Mouse (Mus musculus): Measurements from ENCODE around the gene Spop. TPM values are rescaled to one million over a fixed set of nuclear protein-coding genes. Genes with fewer than 3 reads are reported as not detected.

Gene Spop
- polyA plus RNA-seq, 1 experiment from 2014 or later: 244 TPM

- H3K4me3 ChIP-seq (ENCODE audit: low read depth, low read length): no peak overlapping the region
- H3K9me3 ChIP-seq (replicated peaks; ENCODE audit: control insufficient read depth, low read length, poor library complexity, severe bottlenecking): no peaks in the 10 kb centered on the region
- no peak overlapping the region for H3K27ac ChIP-seq (ENCODE audit: low read length)
- no peaks in the 10 kb centered on the region for H3K36me3 ChIP-seq (ENCODE audit: control insufficient read depth, insufficient read depth, low read length)
- H3K27me3 ChIP-seq (ENCODE audit: control insufficient read depth, insufficient read depth, low read depth, low read length): no peaks in the 10 kb centered on the region
- WGBS: 44% methylated on average over 6 of the region's 6 CpGs
- no peak overlapping the region for H3K9ac ChIP-seq (ENCODE audit: low read depth, low read length)
- no peak overlapping the region for H3K4me2 ChIP-seq (ENCODE audit: low read length)
- no peaks in the 10 kb centered on the region; the same call in 1 of the 2 replicates for H3K4me1 ChIP-seq (ENCODE audit: control insufficient read depth, insufficient read depth, low read length)
- no peak for ATAC-seq
These were observed 90.4 kb downstream of the Spop start for GRCm38 (mm10) chr11:95504271-95504731.

DNA sequence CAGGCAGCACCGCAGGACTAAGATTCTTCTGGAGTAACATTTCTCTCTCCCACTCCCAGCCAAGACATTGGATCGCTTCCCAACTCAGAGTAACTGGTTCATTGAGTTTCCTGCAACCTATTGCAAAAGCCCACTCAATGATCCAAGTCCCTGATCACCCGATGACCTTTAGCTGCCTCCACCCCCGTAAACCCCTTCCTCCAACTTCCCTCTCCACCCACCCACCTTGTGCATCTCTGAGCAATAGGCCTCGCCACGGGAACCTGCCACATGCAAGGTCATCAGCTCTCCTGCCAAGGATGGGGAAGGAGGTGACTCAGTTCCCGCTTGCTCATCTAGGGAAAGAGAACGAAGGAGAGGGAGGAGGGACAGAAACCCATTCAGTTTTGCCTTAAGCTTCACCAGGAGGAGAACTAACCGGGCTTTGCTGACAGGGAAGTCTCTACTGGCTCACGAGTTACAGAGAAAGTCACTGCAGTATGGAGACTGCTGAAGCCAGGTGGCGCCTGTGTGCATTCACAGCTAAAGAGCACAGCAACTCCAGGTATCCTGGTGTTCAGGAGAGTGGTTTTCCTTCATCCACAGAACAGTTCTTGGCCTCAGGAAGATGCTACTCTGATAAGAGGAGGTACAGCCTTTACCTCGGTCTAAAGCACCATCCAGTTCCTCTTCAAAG lies 93.3 kb downstream of the Spop start:
- no peaks in the 10 kb centered on the region for H3K36me3 ChIP-seq (ENCODE audit: control insufficient read depth, insufficient read depth, low read length)
- WGBS: 53% methylated on average over 12 of the region's 12 CpGs
- no peak overlapping the region for H3K4me2 ChIP-seq (ENCODE audit: low read length)
- ATAC-seq: no peak
- no peak overlapping the region for H3K9ac ChIP-seq (ENCODE audit: low read depth, low read length)
- H3K27me3 ChIP-seq (ENCODE audit: control insufficient read depth, insufficient read depth, low read depth, low read length): peaks cover 1% of the 10 kb centered on the region
- no peaks in the 10 kb centered on the region for H3K9me3 ChIP-seq (replicated peaks; ENCODE audit: control insufficient read depth, low read length, poor library complexity, severe bottlenecking)
- no peak overlapping the region for H3K27ac ChIP-seq (ENCODE audit: low read length)
- H3K4me3 ChIP-seq (ENCODE audit: low read depth, low read length): no peak overlapping the region
- H3K4me1 ChIP-seq (ENCODE audit: control insufficient read depth, insufficient read depth, low read length): no peaks in the 10 kb centered on the region; the same call in 1 of the 2 replicates

GRCm38 (mm10) chr11:95507785-95508184 lies 93.9 kb downstream of the Spop start:
- Histone ChIP-seq H3K9ac (ENCODE audit: low read depth, low read length) (no peak overlapping the region), H3K36me3 (ENCODE audit: control insufficient read depth, insufficient read depth, low read length) (no peaks in the 10 kb centered on the region), H3K9me3 (replicated peaks; ENCODE audit: control insufficient read depth, low read length, poor library complexity, severe bottlenecking) (no peaks in the 10 kb centered on the region), H3K27ac (ENCODE audit: low read length) (no peak overlapping the region), H3K4me1 (ENCODE audit: control insufficient read depth, insufficient read depth, low read length) (no peaks in the 10 kb centered on the region; the same call in 1 of the 2 replicates), H3K27me3 (ENCODE audit: control insufficient read depth, insufficient read depth, low read depth, low read length) (peaks cover 7% of the 10 kb centered on the region), H3K4me3 (ENCODE audit: low read depth, low read length) (no peak overlapping the region), H3K4me2 (ENCODE audit: low read length) (no peak overlapping the region)
- ATAC-seq: no peak
- WGBS: 80% methylated on average over 5 of the region's 5 CpGs

GRCm38 (mm10) chr11:95508211-95508926 lies 94.5 kb downstream of the Spop start:
- 60% methylated on average over 13 of the region's 13 CpGs for WGBS
- no peak overlapping the region for H3K27ac ChIP-seq (ENCODE audit: low read length)
- no peak for ATAC-seq

GRCm38 (mm10) chr11:95509126-95509717 lies 95.3 kb downstream of the Spop start:
- peaks cover 12% of the 10 kb centered on the region for H3K27me3 ChIP-seq (ENCODE audit: control insufficient read depth, insufficient read depth, low read depth, low read length)
- no peak overlapping the region for H3K4me3 ChIP-seq (ENCODE audit: low read depth, low read length)
- no peak overlapping the region for H3K4me2 ChIP-seq (ENCODE audit: low read length)
- H3K36me3 ChIP-seq (ENCODE audit: control insufficient read depth, insufficient read depth, low read length): no peaks in the 10 kb centered on the region
- no peak for ATAC-seq
- no peaks in the 10 kb centered on the region; the same call in 1 of the 2 replicates for H3K4me1 ChIP-seq (ENCODE audit: control insufficient read depth, insufficient read depth, low read length)
- H3K9ac ChIP-seq (ENCODE audit: low read depth, low read length): no peak overlapping the region
- no peak overlapping the region for H3K27ac ChIP-seq (ENCODE audit: low read length)
- no peaks in the 10 kb centered on the region for H3K9me3 ChIP-seq (replicated peaks; ENCODE audit: control insufficient read depth, low read length, poor library complexity, severe bottlenecking)
- WGBS: 67% methylated on average over 6 of the region's 6 CpGs

More at GRCm38 (mm10) chr11:95508211-95508926, 94.5 kb downstream of the Spop start:
- no peak overlapping the region for H3K4me3 ChIP-seq (ENCODE audit: low read depth, low read length)
- no peaks in the 10 kb centered on the region for H3K9me3 ChIP-seq (replicated peaks; ENCODE audit: control insufficient read depth, low read length, poor library complexity, severe bottlenecking)
- peaks cover 12% of the 10 kb centered on the region for H3K27me3 ChIP-seq (ENCODE audit: control insufficient read depth, insufficient read depth, low read depth, low read length)
- no peaks in the 10 kb centered on the region; the same call in 1 of the 2 replicates for H3K4me1 ChIP-seq (ENCODE audit: control insufficient read depth, insufficient read depth, low read length)
- H3K4me2 ChIP-seq (ENCODE audit: low read length): no peak overlapping the region
- no peak overlapping the region for H3K9ac ChIP-seq (ENCODE audit: low read depth, low read length)
- H3K36me3 ChIP-seq (ENCODE audit: control insufficient read depth, insufficient read depth, low read length): no peaks in the 10 kb centered on the region

DNA sequence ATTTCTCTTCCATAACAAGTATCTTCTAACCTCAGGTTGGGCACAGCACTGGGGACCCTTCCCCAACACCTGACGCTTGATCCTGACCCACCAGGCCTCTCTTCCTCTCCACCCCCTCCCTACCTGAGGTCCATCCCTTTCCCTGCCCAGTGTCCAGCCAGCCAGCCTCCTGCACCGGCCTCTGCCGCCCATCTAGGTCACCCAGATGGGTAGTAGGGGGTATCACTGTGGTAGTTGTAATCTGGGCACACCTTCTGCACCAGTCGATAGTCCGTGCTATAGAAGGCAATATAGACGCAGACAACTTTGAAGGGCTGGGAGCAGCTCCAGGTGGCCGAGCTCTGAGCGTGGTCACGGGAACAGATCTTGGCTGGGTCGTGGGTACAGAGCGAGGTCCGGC lies 96.8 kb downstream of the Spop start:
- no peak overlapping the region for H3K27ac ChIP-seq (ENCODE audit: low read length)
- WGBS: 91% methylated on average over 12 of the region's 12 CpGs

DNA sequence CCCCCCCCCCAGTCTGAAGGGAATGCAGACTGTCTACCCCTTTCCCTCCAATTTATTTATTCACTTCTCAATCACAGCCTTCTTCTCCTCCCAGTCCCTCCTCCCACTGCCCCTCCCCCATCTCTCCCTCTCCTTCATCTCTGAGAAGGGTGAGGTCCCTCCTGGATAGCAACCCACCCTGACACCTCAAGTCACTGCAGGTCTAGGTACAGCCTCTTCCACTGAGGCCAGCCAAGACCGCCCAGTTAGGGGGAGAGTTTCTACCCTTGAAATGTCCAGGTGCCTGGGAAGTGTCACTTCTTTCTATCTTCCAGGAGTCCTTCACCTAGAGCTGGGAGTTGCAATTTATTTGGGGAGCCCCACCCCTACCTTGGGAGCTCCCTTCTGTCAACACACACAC lies 98.0 kb downstream of the Spop start:
- Histone ChIP-seq H3K9ac (ENCODE audit: low read depth, low read length) (no peak overlapping the region), H3K4me1 (ENCODE audit: control insufficient read depth, insufficient read depth, low read length) (peaks cover 4% of the 10 kb centered on the region), H3K27me3 (ENCODE audit: control insufficient read depth, insufficient read depth, low read depth, low read length) (peaks cover 12% of the 10 kb centered on the region), H3K4me3 (ENCODE audit: low read depth, low read length) (no peak overlapping the region), H3K27ac (ENCODE audit: low read length) (no peak overlapping the region), H3K9me3 (replicated peaks; ENCODE audit: control insufficient read depth, low read length, poor library complexity, severe bottlenecking) (no peaks in the 10 kb centered on the region), H3K4me2 (ENCODE audit: low read length) (no peak overlapping the region), H3K36me3 (ENCODE audit: control insufficient read depth, insufficient read depth, low read length) (no peaks in the 10 kb centered on the region)
- ATAC-seq: no peak
- 92% methylated on average over 1 of the region's 1 CpGs for WGBS

More for the DNA sequence above, 96.8 kb downstream of the Spop start:
- Histone ChIP-seq H3K9me3 (replicated peaks; ENCODE audit: control insufficient read depth, low read length, poor library complexity, severe bottlenecking) (no peaks in the 10 kb centered on the region), H3K4me2 (ENCODE audit: low read length) (no peak overlapping the region), H3K9ac (ENCODE audit: low read depth, low read length) (no peak overlapping the region), H3K4me3 (ENCODE audit: low read depth, low read length) (no peak overlapping the region), H3K4me1 (ENCODE audit: control insufficient read depth, insufficient read depth, low read length) (peaks cover 2% of the 10 kb centered on the region), H3K36me3 (ENCODE audit: control insufficient read depth, insufficient read depth, low read length) (no peaks in the 10 kb centered on the region), H3K27me3 (ENCODE audit: control insufficient read depth, insufficient read depth, low read depth, low read length) (peaks cover 12% of the 10 kb centered on the region)
- no peak for ATAC-seq

DNA sequence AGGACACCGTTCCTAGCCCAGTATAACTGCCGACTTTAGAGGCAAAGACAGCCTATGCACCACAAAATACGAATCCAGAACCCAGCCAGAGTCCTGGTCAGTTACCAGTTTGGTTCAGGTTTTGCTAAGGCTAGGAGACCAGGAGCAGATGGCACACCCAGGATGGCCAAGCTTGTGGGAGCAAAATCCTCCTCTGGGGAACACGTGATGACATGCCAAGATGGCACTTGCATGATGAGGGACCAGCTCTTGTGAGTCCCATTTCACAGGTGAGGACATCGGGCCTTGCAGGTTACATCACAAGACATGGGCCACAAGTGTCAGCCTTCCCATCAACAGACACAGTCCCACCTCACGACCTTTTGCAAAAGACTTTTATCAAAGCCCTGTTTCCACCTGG lies 98.5 kb downstream of the Spop start:
- H3K27ac ChIP-seq (ENCODE audit: low read length): no peak overlapping the region
- H3K4me3 ChIP-seq (ENCODE audit: low read depth, low read length): no peak overlapping the region
- peak overlapping the region; percentile 96 for H3K4me2 ChIP-seq (ENCODE audit: low read length)
- H3K36me3 ChIP-seq (ENCODE audit: control insufficient read depth, insufficient read depth, low read length): no peaks in the 10 kb centered on the region
- no peaks in the 10 kb centered on the region for H3K9me3 ChIP-seq (replicated peaks; ENCODE audit: control insufficient read depth, low read length, poor library complexity, severe bottlenecking)
- no peak overlapping the region for H3K9ac ChIP-seq (ENCODE audit: low read depth, low read length)
- WGBS: 76% methylated on average over 6 of the region's 6 CpGs
- H3K4me1 ChIP-seq (ENCODE audit: control insufficient read depth, insufficient read depth, low read length): peaks cover 4% of the 10 kb centered on the region
- no peak for ATAC-seq
- H3K27me3 ChIP-seq (ENCODE audit: control insufficient read depth, insufficient read depth, low read depth, low read length): peaks cover 12% of the 10 kb centered on the region
